Mouse (Mus musculus) kidney, embryonic 16.5 days (tissue): ENCODE data around the gene Rnf114. TPM values are rescaled to one million over a fixed set of nuclear protein-coding genes. Genes with fewer than 3 reads are reported as not detected.
A peak's percentile ranks its signal among the peaks of the same experiment; 100 is the strongest.

Experiments
- ATAC-seq: fragments of 200-750 bp; cut with Nextera tagmentation; 2 replicates; pipeline ENCODE4 v1.8.0; 2017; ENCODE audit warnings: moderate TSS enrichment; ENCODE audit not compliant: low FRiP score, low TSS enrichment
- H3K27ac ChIP-seq: fragments of 300-500 bp; sonication (generic); 2 replicates; pipeline ENCODE4 v1.5.1; 2014; ENCODE audit warnings: low read length
- H3K27me3 ChIP-seq: fragments of 300-500 bp; sonication (generic); 2 replicates; pipeline ENCODE4 v1.6.1; 2014; ENCODE audit warnings: low read length, control low read depth, mixed read lengths; ENCODE audit not compliant: insufficient read depth
- H3K36me3 ChIP-seq: fragments of 300-500 bp; sonication (generic); 2 replicates; pipeline ENCODE4 v1.6.1; 2014; ENCODE audit warnings: low read length, control low read depth, mixed read lengths; ENCODE audit not compliant: insufficient read depth
- H3K4me1 ChIP-seq: fragments of 300-500 bp; sonication (generic); 2 replicates; pipeline ENCODE4 v1.6.1; 2014; ENCODE audit warnings: low read length, control low read depth, mixed read lengths; ENCODE audit not compliant: insufficient read depth
- H3K4me2 ChIP-seq: fragments of 300-500 bp; sonication (generic); replicated peaks from 2 replicates; pipeline ENCODE4 v1.6.1; 2014; ENCODE audit warnings: low read depth, low read length
- H3K4me3 ChIP-seq: fragments of 300-500 bp; sonication (generic); 2 replicates; pipeline ENCODE4 v1.5.1; 2014; ENCODE audit warnings: mild to moderate bottlenecking, low read length
- H3K9ac ChIP-seq: fragments of 300-500 bp; sonication (generic); replicated peaks from 2 replicates; pipeline ENCODE4 v1.6.1; 2014; ENCODE audit warnings: low read length
- H3K9me3 ChIP-seq: fragments of 300-500 bp; sonication (generic); 2 replicates; pipeline ENCODE4 v1.6.1; 2016; ENCODE audit warnings: low read length, control low read depth
- WGBS: fragments of 180-500 bp; shearing (Covaris S2); extraction: QIAGEN DNeasy Blood & Tissue Kit; methylation state at CpG from one replicate; pipeline ENCODE4 v1.1.7; 2014; 5-methylcytosine and 5-hydroxymethylcytosine counted together
- polyA plus RNA-seq: library from polyadenylated mRNA; unstranded; fragments of >200 nt; fragmentation: Nextera tagmentation; extraction: Ambion mirVana; gene quantifications from 2 replicates; pipeline ENCODE4 v1.2.1, GENCODE M21; 2015

The Rnf114 gene
- polyA plus RNA-seq, 1 experiment from 2014 or later: 108 TPM

DNA sequence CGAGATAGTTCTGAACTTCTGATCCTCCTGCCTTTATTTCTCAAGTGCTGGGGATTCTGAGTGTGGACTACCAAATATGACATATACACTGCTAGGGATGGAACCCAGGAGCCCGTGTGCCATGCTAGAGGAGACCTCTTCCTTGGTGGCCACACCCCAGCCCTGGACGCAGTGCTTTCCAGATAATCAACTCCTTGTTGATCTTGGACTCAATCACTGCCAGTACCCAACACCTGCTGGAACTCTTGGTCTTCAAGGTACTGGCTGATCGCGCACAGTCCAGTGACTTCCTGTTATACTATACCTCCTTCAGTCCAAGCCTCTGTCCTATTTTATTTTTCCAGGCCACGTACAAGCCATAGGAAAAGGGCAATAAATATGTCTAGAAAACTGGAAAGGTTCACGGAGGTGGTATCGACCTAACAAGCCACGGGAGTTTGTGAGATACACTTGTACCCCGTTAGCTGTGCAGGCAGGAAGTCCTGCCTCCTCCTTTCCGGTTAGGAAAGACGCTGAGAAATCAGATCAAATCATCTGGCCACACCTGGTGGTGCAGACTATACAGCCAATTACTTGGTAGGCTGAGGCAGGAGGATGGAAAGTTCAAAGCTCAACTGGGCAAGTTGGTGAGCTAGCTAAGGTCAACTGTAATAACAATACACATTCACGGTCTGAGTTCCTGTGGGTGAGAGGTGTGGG lies 10.3 kb downstream of the Rnf114 start:
- 44% methylated on average over 13 of the region's 13 CpGs for WGBS
- Histone ChIP-seq H3K9ac (peak overlapping the region; percentile 90; the same call in 1 of the 2 replicates), H3K4me1 (peaks cover 27% of the 10 kb centered on the region), H3K4me3 (peak overlapping the region; percentile 94), H3K36me3 (peaks cover 12% of the 10 kb centered on the region; the same call in 1 of the 2 replicates), H3K4me2 (peak overlapping the region; percentile 84), H3K27me3 (no peaks in the 10 kb centered on the region), H3K27ac (peak overlapping the region; percentile 48), H3K9me3 (no peaks in the 10 kb centered on the region)
- ATAC-seq: peak; percentile 24

DNA sequence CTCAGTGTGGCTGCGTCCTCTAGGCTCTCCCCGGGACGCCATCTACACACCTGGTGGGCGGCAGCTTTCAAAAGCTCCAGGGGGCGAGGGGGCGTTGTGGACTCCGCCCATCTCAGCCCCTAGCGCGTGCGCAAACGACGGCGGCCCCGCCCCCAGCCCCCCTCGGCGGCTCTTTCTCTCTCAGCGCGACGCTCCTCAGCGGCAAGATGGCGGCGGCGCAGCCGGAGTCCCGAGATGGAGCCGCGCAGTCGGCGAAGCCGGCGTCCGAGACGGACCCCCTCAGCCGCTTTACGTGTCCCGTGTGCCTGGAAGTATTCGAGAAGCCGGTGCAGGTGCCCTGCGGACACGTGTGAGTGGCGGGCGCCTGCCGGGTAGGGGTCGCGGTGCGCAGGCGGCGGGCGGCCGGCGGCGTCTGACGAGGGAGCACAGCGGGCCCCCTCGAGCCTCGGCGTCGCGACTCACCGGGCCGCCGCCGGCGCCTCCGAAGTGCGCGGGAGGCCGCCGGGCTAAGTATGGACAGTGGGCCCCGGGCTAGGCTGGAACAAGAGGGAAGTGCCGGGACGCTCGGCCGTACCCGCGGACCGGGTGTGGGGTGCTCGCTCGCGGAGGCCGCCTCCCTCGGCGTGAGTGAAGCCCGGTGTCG lies 10.9 kb downstream of the Rnf114 start:
- no peaks in the 10 kb centered on the region for H3K27me3 ChIP-seq
- peak overlapping the region; percentile 84 for H3K4me2 ChIP-seq
- under 1% methylated on average over 80 of the region's 85 CpGs for WGBS
- H3K27ac ChIP-seq: peak overlapping the region; percentile 75
- H3K4me1 ChIP-seq: peaks cover 27% of the 10 kb centered on the region
- peak overlapping the region; percentile 90 for H3K9ac ChIP-seq
- no peaks in the 10 kb centered on the region for H3K9me3 ChIP-seq
- H3K4me3 ChIP-seq: peak overlapping the region; percentile 94
- H3K36me3 ChIP-seq: peaks cover 17% of the 10 kb centered on the region; the same call in 1 of the 2 replicates
- ATAC-seq: peak; percentile 92

DNA sequence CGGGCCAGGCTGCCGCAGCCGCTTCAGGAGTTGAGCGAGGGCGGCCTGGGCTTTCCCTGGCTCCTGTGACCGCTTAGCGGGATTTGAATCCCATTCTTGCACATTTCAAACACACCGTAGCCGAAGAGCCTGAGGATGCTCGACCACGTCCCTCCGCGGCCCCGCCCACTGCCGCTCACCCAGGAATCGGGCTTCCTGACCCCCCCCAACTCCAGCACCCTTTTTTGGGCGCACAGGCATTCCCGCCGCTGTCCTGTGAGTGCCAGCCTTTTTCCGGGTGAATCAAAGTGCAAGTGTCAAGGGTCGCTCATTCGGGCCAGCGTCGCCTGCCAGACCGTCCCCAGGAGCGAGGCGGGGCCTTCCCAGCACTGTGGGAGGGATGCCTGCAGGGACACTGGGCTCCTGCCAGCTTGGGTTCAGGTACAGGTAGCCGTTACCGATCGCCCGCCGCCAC lies 11.5 kb downstream of the Rnf114 start:
- ATAC-seq: peak; percentile 37
- under 1% methylated on average over 31 of the region's 32 CpGs for WGBS

DNA sequence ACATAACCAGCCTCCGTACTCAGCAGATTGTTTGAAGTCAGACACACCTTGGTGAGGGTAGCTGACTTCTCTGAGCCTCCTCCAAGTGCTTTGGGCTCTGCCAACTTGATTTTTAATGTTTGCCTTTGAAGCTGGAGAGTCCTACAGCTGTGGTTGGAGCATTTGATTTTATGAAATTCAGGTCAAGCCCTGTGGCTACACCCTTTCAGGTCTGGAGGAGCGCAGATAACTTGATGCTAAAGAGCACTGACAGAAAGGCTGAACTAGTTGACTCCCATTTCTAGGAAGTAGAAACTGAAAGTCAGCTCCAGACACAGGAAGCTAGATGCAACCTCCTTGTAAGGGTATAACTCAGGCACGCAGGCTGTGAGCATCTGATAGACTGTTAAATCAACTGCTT lies 12.7 kb downstream of the Rnf114 start:
- Histone ChIP-seq H3K9me3 (no peaks in the 10 kb centered on the region), H3K36me3 (peaks cover 29% of the 10 kb centered on the region), H3K4me1 (peaks cover 27% of the 10 kb centered on the region), H3K4me3 (no peak overlapping the region), H3K9ac (no peak overlapping the region), H3K4me2 (no peak overlapping the region; the same call in 1 of the 2 replicates), H3K27me3 (no peaks in the 10 kb centered on the region), H3K27ac (no peak overlapping the region)
- ATAC-seq: no peak
- WGBS: 73% methylated on average over 3 of the region's 3 CpGs

More for the DNA sequence above, 11.5 kb downstream of the Rnf114 start:
- Histone ChIP-seq H3K4me2 (peak overlapping the region; percentile 84), H3K36me3 (peaks cover 21% of the 10 kb centered on the region; the same call in 1 of the 2 replicates), H3K9ac (peak overlapping the region; percentile 90), H3K9me3 (no peaks in the 10 kb centered on the region), H3K27me3 (no peaks in the 10 kb centered on the region), H3K27ac (peak overlapping the region; percentile 75), H3K4me1 (peaks cover 27% of the 10 kb centered on the region), H3K4me3 (peak overlapping the region; percentile 94)

DNA sequence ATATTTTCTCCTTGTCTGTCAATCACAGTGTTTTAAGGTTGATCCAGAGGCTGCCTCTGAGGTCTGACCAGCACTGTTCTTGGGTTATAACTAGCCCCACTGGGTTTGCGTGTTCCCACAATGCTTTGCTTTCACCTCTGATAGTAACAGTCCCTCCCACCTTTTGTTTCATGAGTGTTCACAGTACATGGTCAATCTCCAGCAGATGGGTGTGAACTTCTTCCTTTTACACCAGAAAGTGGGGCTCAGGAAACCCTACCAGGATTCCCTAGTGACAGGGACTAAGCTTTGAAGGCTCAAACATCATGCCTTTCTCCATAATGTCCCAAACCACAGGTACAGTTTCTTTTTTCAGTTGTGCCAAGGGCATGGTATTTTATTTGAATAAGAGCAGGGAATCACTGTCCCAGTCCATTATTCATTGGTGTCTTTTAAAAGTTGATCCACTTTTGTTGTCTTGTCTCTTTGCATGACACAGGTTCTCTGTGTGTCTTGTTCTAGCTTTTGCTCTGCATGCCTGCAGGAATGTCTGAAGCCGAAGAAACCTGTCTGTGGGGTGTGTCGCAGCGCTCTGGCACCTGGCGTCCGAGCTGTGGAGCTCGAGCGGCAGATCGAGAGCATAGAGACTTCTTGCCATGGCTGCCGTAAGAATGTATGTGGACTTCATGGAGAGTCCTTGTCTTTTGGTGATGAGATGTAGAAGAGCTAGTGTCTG lies 14.3 kb downstream of the Rnf114 start:
- peaks cover 42% of the 10 kb centered on the region for H3K36me3 ChIP-seq
- peaks cover 27% of the 10 kb centered on the region for H3K4me1 ChIP-seq
- ATAC-seq: no peak
- H3K4me2 ChIP-seq: no peak overlapping the region
- H3K27ac ChIP-seq: no peak overlapping the region
- H3K27me3 ChIP-seq: no peaks in the 10 kb centered on the region
- 93% methylated on average over 10 of the region's 10 CpGs for WGBS
- no peaks in the 10 kb centered on the region for H3K9me3 ChIP-seq
- no peak overlapping the region for H3K4me3 ChIP-seq
- H3K9ac ChIP-seq: no peak overlapping the region

DNA sequence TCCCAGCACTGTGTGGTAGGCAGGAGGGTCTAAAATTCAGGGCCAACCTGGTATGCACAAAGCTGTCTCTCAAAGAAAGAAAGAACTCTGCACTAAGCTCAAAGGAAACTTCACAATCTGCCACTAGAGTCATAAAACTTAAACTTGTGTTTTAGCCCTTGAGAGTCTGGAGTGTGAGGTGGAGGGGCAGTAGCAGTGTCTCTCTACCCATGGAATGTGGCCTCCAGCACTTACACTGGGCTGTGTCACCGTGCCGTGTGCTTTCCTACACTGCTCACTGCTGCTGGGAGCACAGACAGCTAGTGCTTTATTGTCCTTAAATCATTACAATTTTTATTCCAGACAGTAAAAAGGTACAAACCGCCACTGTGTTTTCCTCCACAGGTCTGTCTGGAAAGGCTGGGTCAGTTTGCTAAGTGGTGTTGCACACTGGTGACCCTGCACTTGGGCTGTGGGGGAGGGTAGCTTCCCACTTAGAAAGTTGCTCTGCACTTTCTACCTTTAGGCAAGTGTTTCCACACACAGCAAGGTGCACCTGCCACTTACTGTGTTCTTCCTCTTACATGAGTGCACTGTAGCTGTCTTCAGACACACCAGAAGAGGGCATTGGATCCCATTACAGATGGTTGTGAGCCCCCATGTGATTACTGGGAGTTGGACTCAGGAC lies 15.4 kb downstream of the Rnf114 start:
- no peak for ATAC-seq
- no peak overlapping the region for H3K9ac ChIP-seq

DNA sequence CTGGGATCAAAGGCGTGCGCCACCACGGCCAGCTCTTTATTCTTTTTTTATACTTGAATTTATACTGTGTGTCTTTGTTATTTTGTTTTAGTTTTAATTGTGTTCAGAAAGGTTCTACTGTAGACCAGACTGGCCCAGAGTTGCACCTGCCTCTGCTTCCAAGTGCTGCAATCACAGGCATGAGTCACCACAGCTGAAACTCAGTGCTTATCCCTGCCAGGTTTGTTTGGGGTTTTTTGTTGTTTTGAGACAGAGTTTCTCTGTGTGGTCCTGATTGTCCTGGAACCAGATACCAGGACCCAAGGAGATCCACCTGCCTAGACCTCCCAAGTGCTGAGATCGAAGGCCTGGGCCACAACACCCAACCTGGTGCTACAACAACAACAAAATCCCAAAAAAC lies 16.1 kb downstream of the Rnf114 start:
- Histone ChIP-seq H3K27me3 (no peaks in the 10 kb centered on the region), H3K4me3 (no peak overlapping the region), H3K4me1 (peaks cover 23% of the 10 kb centered on the region), H3K36me3 (peaks cover 61% of the 10 kb centered on the region), H3K4me2 (no peak overlapping the region), H3K9me3 (no peaks in the 10 kb centered on the region), H3K9ac (no peak overlapping the region), H3K27ac (no peak overlapping the region)
- WGBS: 93% methylated on average over 4 of the region's 4 CpGs
- ATAC-seq: no peak

More for the DNA sequence above, 15.4 kb downstream of the Rnf114 start:
- WGBS: 85% methylated on average over 3 of the region's 3 CpGs
- Histone ChIP-seq H3K27ac (no peak overlapping the region), H3K4me3 (no peak overlapping the region), H3K9me3 (no peaks in the 10 kb centered on the region), H3K27me3 (no peaks in the 10 kb centered on the region), H3K36me3 (peaks cover 53% of the 10 kb centered on the region), H3K4me2 (no peak overlapping the region), H3K4me1 (peaks cover 24% of the 10 kb centered on the region)

DNA sequence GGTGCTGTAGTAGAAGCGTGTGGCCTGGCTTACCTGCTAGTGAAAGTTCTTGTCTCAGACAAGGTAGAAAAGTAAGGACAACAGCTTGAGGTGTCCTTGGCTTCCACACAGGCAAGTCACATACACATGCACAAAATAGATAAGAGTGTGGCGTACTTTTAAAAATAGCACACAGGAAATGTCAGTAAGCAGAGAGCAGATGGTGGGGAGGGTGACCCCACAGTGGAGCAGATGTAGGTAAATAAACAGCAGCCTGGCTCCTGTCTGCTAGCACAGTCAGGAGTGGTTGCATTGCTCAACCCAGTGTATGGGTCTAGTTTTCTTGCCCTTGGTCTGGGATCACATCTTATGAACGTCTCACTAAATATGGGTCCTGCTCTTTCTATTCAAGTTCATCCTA lies 18.0 kb downstream of the Rnf114 start:
- 78% methylated on average over 3 of the region's 3 CpGs for WGBS
- Histone ChIP-seq H3K4me2 (no peak overlapping the region), H3K4me1 (peaks cover 8% of the 10 kb centered on the region), H3K27me3 (no peaks in the 10 kb centered on the region), H3K4me3 (no peak overlapping the region), H3K9me3 (no peaks in the 10 kb centered on the region), H3K27ac (no peak overlapping the region), H3K9ac (no peak overlapping the region), H3K36me3 (peaks cover 78% of the 10 kb centered on the region)
- no peak for ATAC-seq

DNA sequence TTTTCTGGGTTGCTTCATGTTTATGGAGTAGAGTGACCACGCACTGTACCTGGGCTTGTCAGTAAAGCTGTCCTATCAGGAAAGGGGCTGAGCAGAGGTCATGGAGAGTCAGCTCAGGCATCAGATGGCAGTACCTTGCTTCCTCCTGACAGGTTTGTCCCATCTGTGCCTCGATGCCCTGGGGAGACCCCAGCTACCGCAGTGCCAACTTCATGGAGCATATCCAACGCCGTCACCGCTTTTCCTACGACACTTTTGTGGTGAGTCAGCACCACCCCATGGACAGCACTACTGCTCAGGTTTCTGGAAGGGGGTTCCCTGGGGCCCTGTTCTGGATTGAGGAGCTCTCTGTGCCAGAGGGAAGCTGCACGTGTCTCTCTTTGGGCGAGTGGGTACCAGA lies 19.9 kb downstream of the Rnf114 start:
- no peak overlapping the region for H3K27ac ChIP-seq
- H3K27me3 ChIP-seq: no peaks in the 10 kb centered on the region
- no peak overlapping the region for H3K4me3 ChIP-seq
- no peaks in the 10 kb centered on the region for H3K4me1 ChIP-seq
- H3K4me2 ChIP-seq: no peak overlapping the region
- H3K9ac ChIP-seq: no peak overlapping the region
- H3K9me3 ChIP-seq: no peaks in the 10 kb centered on the region
- peaks cover 85% of the 10 kb centered on the region for H3K36me3 ChIP-seq
- WGBS: 90% methylated on average over 9 of the region's 9 CpGs
- no peak for ATAC-seq
